Mouse (Mus musculus) liver, embryonic 13.5 days (tissue): ENCODE measurements around the gene Osbpl10. TPM values are rescaled to one million over a fixed set of nuclear protein-coding genes. Genes with fewer than 3 reads are reported as not detected.
A peak's percentile ranks its signal among the peaks of the same experiment; 100 is the strongest.
"Not testable (repeated sequence)": the region's sequence is repeated elsewhere in the genome, so short reads cannot be mapped to it uniquely, and the experiment has no call there.

Experiments used
- ATAC-seq: fragments of 200-750 bp; cut with Nextera tagmentation; 2 replicates; pipeline ENCODE4 v1.8.0; 2017; ENCODE audit warnings: low read depth, mild to moderate bottlenecking, moderate number of reproducible peaks, moderate library complexity
- DNase-seq: peaks from one replicate; pipeline ENCODE4 v3.0.0; 2022
- H3K27ac ChIP-seq: fragments of 300-500 bp; sonication (generic); 2 replicates; pipeline ENCODE4 v1.5.1; 2015; ENCODE audit warnings: moderate library complexity, mild to moderate bottlenecking, inconsistent platforms
- H3K27me3 ChIP-seq: fragments of 300-500 bp; sonication (generic); 2 replicates; pipeline ENCODE4 v1.6.1; 2015; ENCODE audit warnings: mild to moderate bottlenecking, inconsistent platforms
- H3K36me3 ChIP-seq: fragments of 300-500 bp; sonication (generic); 2 replicates; pipeline ENCODE4 v1.6.1; 2015; ENCODE audit warnings: mild to moderate bottlenecking, inconsistent platforms
- H3K4me1 ChIP-seq: fragments of 300-500 bp; sonication (generic); replicated peaks from 2 replicates; pipeline ENCODE4 v1.6.1; 2015; ENCODE audit warnings: inconsistent platforms
- H3K4me2 ChIP-seq: fragments of 300-500 bp; sonication (generic); 2 replicates; pipeline ENCODE4 v1.6.1; 2015; ENCODE audit warnings: inconsistent platforms, mild to moderate bottlenecking, moderate library complexity
- H3K4me3 ChIP-seq: fragments of 300-500 bp; sonication (generic); replicated peaks from 2 replicates; pipeline ENCODE4 v1.5.1; 2015; ENCODE audit warnings: mild to moderate bottlenecking, inconsistent platforms
- H3K9ac ChIP-seq: fragments of 300-500 bp; sonication (generic); 2 replicates; pipeline ENCODE4 v1.6.1; 2015; ENCODE audit warnings: mild to moderate bottlenecking, inconsistent platforms
- H3K9me3 ChIP-seq: fragments of 300-500 bp; sonication (generic); replicated peaks from 2 replicates; pipeline ENCODE4 v1.6.1; 2016; ENCODE audit warnings: inconsistent platforms
- WGBS: fragments of 180-500 bp; shearing (Covaris S2); methylation state at CpG from one replicate; pipeline ENCODE4 v1.1.7; 2015; ENCODE audit not compliant: insufficient replicate concordance; 5-methylcytosine and 5-hydroxymethylcytosine counted together
- polyA plus RNA-seq: library from polyadenylated mRNA; unstranded; fragments of >200 nt; fragmentation: Nextera tagmentation; extraction: Ambion mirVana; gene quantifications from 2 replicates; pipeline ENCODE4 v1.2.1, GENCODE M21; 2015

Osbpl10 gene
- polyA plus RNA-seq, 1 experiment from 2014 or later: 0.32 TPM

DNA sequence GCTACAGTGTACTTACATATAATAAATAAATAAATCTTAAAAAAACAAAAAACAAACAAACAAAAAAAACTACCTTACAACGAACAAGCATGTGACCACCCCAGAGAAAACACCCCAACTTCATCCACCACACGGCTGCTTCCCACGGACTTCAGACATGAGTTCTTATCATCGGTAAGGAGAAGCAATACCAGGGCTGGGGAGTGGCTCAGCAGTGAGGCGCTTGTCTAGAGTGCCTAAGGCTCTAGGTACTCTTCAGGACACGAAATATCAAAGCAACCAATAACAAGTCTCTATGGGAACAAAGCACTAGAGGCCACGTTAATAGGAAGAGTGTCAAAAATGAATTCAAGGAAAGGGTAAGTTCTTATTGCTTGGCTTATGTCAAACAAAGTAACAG is 282.1 kb downstream of the Osbpl10 start:
- Histone ChIP-seq H3K4me1 (peaks cover 23% of the 10 kb centered on the region), H3K4me3 (no peak overlapping the region), H3K9me3 (no peaks in the 10 kb centered on the region), H3K4me2 (no peak overlapping the region), H3K27me3 (no peaks in the 10 kb centered on the region), H3K9ac (no peak overlapping the region), H3K36me3 (peaks cover 38% of the 10 kb centered on the region), H3K27ac (no peak overlapping the region; the same call in 1 of the 2 replicates)
- ATAC-seq: peak; percentile 74
- no peak for DNase-seq
- WGBS: 37% methylated on average over 7 of the region's 7 CpGs

DNA sequence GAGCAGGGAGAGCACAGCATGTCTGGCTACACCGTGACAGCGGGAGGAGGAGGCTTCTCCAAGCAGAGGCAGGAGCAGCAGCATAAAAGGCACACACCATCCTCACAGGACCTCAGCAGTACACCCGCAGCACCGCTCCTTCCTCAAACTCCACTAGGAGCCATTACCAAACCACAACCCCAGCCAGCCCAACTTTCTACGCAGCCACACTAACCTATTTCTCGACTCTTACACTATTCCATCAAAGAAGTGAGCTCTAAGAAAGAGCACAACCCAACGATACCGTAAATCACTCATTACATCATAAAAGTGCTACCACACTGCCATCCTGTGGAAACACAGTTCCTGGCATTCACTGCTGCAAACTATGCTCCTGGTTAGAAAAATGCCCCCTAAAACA is 283.1 kb downstream of the Osbpl10 start:
- H3K36me3 ChIP-seq: peaks cover 38% of the 10 kb centered on the region
- no peak overlapping the region for H3K4me3 ChIP-seq
- no peak overlapping the region for H3K9ac ChIP-seq
- no peaks in the 10 kb centered on the region for H3K27me3 ChIP-seq
- H3K9me3 ChIP-seq: no peaks in the 10 kb centered on the region
- no peak for DNase-seq
- H3K27ac ChIP-seq: no peak overlapping the region; the same call in 1 of the 2 replicates
- 75% methylated on average over 8 of the region's 8 CpGs for WGBS
- peaks cover 23% of the 10 kb centered on the region for H3K4me1 ChIP-seq
- no peak overlapping the region for H3K4me2 ChIP-seq
- ATAC-seq: no peak

DNA sequence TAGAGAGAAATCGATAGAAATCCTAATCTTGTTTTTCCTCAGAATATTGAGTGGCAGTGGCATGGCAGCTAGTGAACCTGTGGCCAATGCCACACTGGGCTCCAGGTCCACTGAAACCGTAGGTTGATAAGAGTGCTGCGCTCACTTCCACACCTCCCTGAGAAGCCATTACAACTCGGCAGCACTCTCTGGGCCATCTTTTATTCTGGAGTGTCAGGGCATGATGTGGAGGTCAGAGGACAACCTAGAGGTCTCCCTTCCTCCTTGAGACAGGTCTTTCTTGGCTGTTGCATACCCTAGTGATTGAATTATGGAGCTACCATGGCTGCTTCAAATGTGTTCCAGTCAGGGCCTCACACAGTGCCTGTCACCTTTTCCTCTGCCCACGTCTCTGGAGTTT is 283.5 kb downstream of the Osbpl10 start:
- H3K4me2 ChIP-seq: no peak overlapping the region
- H3K9me3 ChIP-seq: no peaks in the 10 kb centered on the region
- peaks cover 33% of the 10 kb centered on the region for H3K36me3 ChIP-seq
- ATAC-seq (no peak), DNase-seq (no peak)
- 77% methylated on average over 5 of the region's 5 CpGs for WGBS
- H3K27me3 ChIP-seq: no peaks in the 10 kb centered on the region
- no peak overlapping the region for H3K27ac ChIP-seq
- peaks cover 23% of the 10 kb centered on the region for H3K4me1 ChIP-seq
- H3K4me3 ChIP-seq: no peak overlapping the region
- no peak overlapping the region for H3K9ac ChIP-seq

DNA sequence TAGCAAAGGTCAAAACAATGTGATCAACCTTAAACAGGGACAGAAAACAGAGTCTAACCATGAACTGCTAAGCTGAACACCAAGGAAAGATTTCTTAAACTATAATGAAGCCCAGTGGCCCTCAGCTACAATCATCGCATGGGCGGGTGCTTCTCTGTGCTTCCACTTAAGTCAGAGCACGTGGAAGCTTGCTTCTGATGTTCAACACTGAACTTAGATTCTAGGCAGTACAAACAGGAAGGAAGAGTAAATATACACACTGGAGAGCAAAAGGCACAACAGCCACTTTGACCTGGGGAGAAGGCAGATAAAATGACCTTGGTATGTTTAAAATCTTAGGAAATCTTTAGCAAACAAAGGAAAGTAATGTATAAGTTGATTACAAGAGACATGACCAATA is 293.2 kb downstream of the Osbpl10 start:
- Histone ChIP-seq H3K4me1 (peaks cover 5% of the 10 kb centered on the region; the same call in 1 of the 2 replicates), H3K27me3 (no peaks in the 10 kb centered on the region), H3K9me3 (no peaks in the 10 kb centered on the region), H3K9ac (no peak overlapping the region), H3K36me3 (peaks cover 36% of the 10 kb centered on the region), H3K4me2 (no peak overlapping the region), H3K27ac (no peak overlapping the region), H3K4me3 (no peak overlapping the region)
- DNase-seq (no peak), ATAC-seq (no peak)
- WGBS: 66% methylated on average over 3 of the region's 3 CpGs

DNA sequence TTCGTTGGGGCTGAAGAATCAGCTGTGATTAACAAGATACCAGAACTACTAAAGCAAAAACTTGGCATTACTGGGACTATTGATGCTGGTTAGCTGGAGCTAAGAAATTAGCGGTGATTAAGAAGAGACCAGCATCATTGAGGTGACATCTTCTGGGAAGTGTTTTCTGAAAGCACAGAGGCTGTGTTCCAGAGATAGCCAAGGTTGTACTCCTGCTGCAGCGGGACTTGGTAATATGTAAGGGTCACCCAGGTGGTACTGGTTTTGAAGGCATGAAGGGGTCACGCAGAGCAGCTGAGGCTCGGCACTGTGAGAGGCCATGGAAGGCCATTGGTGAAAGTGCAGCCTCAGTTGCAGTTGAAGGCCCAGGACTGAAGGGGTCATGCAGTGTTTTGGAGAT is 294.1 kb downstream of the Osbpl10 start:
- not testable (repeated sequence) for H3K4me3 ChIP-seq, H3K9me3 ChIP-seq, H3K27me3 ChIP-seq, H3K4me1 ChIP-seq, H3K9ac ChIP-seq, H3K27ac ChIP-seq, H3K4me2 ChIP-seq, DNase-seq, ATAC-seq
- peaks cover 40% of the 10 kb centered on the region for H3K36me3 ChIP-seq
- WGBS: 79% methylated on average over 5 of the region's 5 CpGs

DNA sequence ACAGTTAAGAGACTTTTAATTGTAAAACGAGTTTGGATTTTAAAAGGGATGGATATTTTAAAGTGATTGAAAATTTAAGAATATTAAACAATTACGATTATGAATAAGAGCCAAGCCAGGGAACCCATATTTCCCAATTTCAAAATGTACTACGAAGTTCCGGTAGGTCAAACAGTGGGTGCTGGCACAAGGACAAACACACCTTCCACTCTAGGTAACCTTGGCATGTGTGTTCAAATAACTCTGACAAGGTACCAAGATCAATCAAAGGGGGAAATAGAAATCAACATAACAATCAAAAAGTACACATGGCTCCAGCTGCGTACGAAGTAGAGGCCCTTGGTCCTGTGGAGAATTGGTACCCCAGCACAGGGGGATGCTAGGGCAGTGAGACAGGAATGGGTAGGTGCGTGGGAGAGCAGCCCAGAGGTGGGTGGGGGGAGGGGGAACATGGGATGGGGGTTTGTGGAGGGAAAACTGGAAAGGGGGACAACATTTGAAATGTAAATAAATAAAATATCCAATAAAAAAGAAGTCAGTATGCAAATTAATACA is 294.8 kb downstream of the Osbpl10 start:
- 80% methylated on average over 7 of the region's 7 CpGs for WGBS
- Histone ChIP-seq H3K36me3 (peaks cover 46% of the 10 kb centered on the region), H3K9ac (no peak overlapping the region), H3K4me1 (peaks cover 5% of the 10 kb centered on the region; the same call in 1 of the 2 replicates), H3K4me3 (no peak overlapping the region), H3K4me2 (no peak overlapping the region), H3K27ac (no peak overlapping the region), H3K27me3 (no peaks in the 10 kb centered on the region), H3K9me3 (no peaks in the 10 kb centered on the region)
- DNase-seq: no peak
- ATAC-seq: no peak

DNA sequence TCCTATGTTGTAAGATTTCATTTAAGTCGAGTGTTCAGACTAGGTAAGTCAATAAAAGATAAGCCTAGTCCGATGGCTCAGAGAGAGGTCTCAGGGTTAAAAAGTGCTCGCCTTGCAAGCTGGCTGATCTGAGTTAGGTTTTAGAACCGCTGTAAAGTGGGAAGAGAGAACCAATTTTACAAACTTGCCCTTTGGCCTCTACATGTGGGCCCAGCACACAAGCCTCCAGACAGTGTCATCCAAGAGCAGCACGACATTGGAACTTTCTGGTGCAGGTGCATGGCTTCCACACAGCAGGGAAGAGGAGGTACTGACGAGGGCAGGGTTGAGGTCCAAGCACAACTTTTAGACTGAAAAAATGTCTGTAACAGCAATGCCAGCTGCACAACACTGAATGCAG is 296.4 kb downstream of the Osbpl10 start:
- Histone ChIP-seq H3K36me3 (peaks cover 61% of the 10 kb centered on the region), H3K4me3 (no peak overlapping the region), H3K4me2 (no peak overlapping the region), H3K9ac (no peak overlapping the region), H3K27ac (no peak overlapping the region), H3K4me1 (peaks cover 3% of the 10 kb centered on the region; the same call in 1 of the 2 replicates), H3K9me3 (no peaks in the 10 kb centered on the region), H3K27me3 (no peaks in the 10 kb centered on the region)
- 73% methylated on average over 6 of the region's 6 CpGs for WGBS
- DNase-seq (no peak), ATAC-seq (0 out of 2 replicates have a peak, but pooled peaks have one; percentile 29)

DNA sequence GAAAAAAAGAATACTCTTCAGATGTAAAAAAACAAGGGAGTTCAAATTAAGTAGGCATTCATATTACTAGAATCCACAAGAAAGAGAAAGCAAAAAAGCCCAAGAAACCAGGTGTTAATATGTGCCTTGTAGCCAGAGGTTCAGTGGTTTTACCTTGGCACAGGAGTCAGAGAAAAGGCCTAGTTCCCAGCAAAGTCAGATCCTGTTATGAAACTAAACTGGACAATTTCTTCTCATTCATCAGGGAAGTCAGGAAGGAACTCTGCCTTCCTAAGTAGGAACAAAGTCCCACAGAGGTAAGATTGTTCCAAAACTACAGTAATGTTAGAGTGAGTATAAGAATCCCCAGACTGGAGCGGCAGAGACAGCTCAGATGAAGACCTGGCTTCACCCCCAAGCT is 300.3 kb downstream of the Osbpl10 start:
- Histone ChIP-seq H3K4me3 (no peak overlapping the region), H3K9ac (no peak overlapping the region), H3K27me3 (no peaks in the 10 kb centered on the region), H3K36me3 (peaks cover 55% of the 10 kb centered on the region), H3K27ac (no peak overlapping the region), H3K4me2 (no peak overlapping the region), H3K9me3 (no peaks in the 10 kb centered on the region), H3K4me1 (peaks cover 8% of the 10 kb centered on the region; the same call in 1 of the 2 replicates)
- ATAC-seq: no peak
- DNase-seq: no peak
- WGBS: 91% methylated on average over 1 of the region's 1 CpGs

Other genes with a start within 250 kb of the Osbpl10 start
- 21.9 and 27.0 TPM in 2 replicates for gene Cmtm6, start 247.5 kb upstream of the Osbpl10 start, polyA plus RNA-seq
- 52.4 and 59.5 TPM in 2 replicates for gene Cmtm7, start 196.7 kb upstream of the Osbpl10 start, polyA plus RNA-seq
- 21.0 and 23.2 TPM in 2 replicates for gene Cmtm8, start 134.4 kb upstream of the Osbpl10 start, polyA plus RNA-seq
- gene Gpd1l, start 44.6 kb upstream of the Osbpl10 start, polyA plus RNA-seq: 7.2 and 8.5 TPM in 2 replicates
- gene Rps27rt, start 4.2 kb downstream of the Osbpl10 start, polyA plus RNA-seq: 242 and 274 TPM in 2 replicates